Mouse (Mus musculus) spleen, postnatal 10 days (tissue): ENCODE results near the gene Lgr6.

Source experiments
- DNase-seq, 2 experiments: peaks; one replicate each; pipeline ENCODE4 v3.0.0; 2021 to 2022; ENCODE audit warnings: low spot score in 2 of 2

Lgr6 gene

GRCm38 (mm10) chr1:135016907-135017655 is 88.0 kb downstream of the Lgr6 start:
- no peak for DNase-seq

DNA sequence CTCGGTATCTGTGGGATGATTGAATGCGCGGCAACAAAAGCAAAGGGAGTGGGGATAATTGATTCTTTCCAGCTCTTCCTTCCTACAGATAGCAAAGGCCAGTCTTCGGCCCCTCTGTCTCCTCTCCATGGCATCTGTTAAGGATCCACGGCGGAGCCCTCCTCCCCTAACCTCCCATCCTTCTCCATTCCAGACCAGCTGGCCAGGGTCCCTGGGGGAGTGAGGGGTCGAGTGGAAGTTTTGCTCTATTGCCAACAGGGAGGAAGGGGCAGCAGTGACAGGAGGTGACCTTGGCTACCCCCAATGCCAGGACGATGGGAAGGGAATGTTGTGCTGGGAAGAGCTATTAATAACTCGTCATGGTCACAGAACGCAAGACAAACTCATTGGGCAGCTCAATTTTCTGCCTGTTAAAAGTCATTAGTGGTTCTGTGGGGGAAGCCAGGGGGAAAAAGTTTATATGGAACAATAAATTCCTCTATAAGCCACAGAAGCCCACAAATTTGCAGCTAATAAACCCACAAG is 90.1 kb downstream of the Lgr6 start:
- no peak for DNase-seq

GRCm38 (mm10) chr1:135012472-135012871 is 92.6 kb downstream of the Lgr6 start:
- no peak for DNase-seq

- DNase-seq: no peak
Measured at GRCm38 (mm10) chr1:135011912-135012311, 93.2 kb downstream of the Lgr6 start.

DNA sequence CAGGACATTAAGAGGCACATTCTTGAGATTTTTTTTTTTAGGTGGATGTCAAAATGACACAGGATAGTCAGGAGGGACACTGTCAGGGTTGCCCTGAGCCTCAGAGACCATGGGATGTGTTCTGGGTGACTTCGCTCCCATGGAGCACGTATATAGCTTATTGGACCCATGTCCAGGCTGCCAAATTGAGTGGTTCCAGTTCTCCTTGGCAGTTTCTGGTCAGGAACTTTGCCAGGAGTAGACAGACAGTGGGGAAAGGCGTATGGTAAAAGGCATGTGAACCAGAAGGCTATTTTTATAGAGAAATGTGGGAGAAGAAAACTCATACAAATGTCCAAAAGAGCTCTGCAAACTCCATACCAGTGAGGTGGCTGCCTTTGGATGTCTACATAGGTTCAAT is 95.2 kb downstream of the Lgr6 start:
- DNase-seq: no peak

- DNase-seq: no peak
Measured at GRCm38 (mm10) chr1:135005696-135006095, 99.4 kb downstream of the Lgr6 start.

DNA sequence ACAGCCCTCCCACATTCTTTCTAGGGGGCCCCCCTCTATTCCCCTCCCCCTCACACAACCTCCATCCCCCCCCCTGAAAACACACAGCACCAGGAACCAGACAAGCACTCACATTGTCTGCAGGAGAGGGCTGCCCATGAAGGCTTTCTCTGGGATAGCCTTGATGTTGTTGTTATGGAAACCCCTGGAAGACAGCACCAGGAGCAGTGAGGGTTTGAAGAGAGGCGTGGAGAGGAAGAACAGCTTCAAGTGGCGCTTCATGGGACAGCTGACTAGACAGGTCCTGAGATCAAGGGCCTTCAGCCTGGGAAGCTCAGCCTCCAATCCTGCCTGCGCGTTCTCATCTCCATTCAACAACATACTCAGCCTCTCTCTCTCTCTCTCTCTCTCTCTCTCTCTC is 101.7 kb downstream of the Lgr6 start:
- no peak for DNase-seq

DNA sequence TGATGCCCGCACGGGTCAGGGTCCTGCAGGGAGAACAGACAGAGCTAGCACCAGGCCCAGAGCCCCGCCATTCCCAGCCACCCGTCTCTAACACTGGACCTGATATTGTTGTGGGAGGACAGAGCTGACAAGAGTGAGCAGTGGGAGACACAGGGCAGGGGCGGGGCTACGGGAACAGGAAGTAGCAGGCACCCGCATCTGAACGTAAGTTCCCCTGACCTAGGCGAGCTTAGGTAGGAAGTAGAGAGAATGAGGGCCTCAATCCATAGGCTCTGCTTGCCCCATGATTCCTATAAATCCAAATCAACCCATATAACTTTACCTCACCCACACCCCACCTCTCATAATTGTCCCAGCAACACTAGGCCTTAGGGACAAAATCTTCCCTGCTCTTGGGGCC is 104.5 kb downstream of the Lgr6 start:
- peak in 1 of 2 experiments; percentile 39 for DNase-seq

DNA sequence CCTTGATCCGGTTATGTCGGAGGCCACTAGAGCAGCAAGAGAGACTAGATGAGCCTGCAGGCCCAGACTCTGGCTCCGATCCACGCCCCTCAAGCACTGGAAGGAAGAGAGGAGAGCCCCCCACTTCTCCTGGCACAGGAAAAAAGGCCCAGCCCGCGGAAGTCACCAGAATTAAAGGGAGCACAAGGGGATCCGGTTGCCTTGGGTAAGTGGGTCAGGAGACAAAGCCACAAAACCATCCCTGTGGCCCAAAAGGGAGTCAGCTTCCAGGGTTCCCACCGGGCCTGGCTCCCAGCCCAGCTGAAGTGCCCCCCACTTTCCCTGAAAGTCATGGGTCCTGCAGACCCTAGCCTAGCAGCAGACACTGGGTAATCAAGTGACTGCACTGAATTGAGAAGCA is 106.8 kb downstream of the Lgr6 start:
- DNase-seq: no peak

- DNase-seq: no peak
Measured at GRCm38 (mm10) chr1:134997568-134997967, 107.5 kb downstream of the Lgr6 start.

DNA sequence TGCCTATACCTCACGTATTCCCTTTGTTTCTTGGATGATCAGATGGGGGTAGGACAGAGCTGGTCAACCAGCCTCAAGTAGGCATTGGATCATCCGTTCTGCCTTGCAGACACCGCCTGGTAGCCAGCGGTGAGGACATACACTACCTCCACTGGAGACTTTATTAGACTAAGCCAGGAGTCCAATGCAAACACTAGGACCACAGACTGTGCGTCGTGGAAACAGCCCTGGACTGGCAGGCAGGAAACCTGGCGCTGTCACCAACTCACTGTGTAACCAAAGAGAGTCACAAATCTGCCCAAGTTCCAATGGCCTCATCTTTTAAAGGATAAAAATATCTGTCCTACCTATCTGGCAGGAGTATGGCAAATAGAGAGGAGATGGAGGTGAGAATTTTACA is 108.6 kb downstream of the Lgr6 start:
- no peak for DNase-seq

DNA sequence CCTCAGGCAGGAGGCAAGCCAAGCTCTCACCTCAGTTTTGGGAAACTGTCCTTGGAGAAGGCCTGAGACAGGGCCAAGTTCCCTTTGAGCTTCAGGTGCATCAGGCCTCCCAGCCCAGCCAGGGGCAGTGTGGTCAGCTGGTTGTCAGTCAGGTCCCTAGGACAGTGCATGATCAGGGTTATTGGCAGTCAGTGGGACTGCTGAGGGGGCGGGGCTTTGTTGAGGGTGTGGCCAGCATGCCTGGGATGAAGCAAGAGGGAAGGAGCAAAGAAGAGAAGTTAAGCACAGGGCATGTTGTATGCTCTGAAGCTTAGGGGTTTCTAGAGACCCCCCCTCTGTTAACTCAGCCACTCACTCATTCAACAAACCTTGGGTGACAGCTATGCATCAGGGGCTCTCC is 109.1 kb downstream of the Lgr6 start:
- DNase-seq: peak in 1 of 2 experiments; percentile 31

- DNase-seq: no peak
Measured at GRCm38 (mm10) chr1:134995437-134995836, 109.6 kb downstream of the Lgr6 start.

- no peak for DNase-seq
Measured at GRCm38 (mm10) chr1:134994739-134995138, 110.3 kb downstream of the Lgr6 start.

DNA sequence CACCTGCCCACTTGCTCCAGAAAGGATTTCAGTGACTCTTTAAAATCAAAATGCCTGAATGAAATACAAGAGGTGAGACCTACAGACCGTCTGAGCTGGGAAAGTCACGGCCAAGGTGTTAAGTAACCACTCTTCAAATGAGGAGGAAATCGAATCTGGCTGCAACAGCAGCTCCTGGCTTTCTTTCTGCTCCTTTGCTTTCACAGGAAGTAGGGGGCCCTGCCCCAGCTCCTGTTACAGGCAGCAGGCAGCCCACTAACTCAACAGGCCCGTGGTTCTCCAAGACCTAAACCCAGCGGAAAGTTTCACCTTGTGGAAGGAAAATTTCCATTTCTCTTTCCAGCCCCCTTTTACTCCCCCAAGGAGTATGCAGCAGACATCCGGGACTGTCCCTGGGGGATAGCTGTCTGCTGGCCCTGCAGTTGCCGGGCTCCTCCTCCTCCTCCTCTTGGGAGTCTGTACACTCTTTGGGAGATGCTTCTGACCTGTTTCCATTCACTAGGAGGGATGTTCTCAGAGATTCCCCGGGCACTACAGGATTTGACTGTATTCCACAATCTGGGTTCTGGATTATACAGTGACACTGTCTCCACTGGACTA is 112.9 kb downstream of the Lgr6 start:
- DNase-seq: no peak

DNA sequence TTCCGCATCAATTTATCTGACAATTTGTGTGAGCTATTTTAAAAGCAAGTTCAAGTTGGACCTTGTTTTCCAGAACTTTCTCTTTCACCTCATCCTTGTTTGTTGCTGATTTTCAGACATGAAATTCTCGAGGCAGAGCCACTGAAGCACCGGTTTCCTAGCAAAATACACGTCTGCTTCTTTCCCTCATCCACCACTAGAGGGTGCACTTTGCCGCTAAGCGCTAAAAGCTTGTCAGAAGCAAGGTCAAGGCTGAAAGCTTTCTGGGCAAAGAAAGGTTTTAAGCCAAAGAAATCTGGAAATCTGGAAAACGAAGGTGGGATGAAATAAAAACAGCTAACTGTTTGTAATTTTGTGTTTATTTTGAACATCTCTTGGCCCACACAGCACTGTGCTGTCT is 115.7 kb downstream of the Lgr6 start:
- DNase-seq: peak; percentile 37 to 79

DNA sequence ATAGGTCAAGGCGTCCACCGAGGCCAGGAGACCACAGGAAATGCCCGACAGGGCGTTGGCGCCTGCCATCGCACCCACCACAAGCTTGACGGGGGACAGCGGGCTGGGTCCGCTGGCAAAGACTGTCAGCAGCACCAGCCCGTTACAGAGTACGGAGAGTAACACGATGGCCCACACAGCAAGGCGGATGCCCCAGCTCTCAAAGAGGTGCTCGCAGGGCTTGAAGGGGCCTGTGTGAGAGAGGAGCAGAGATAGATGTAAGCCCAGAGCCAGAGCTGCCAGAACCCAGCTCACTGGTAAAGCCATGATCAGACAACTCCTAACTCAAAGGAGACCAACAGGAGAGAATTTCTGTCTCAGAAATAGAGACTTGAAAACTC is 117.1 kb downstream of the Lgr6 start:
- DNase-seq: no peak

DNA sequence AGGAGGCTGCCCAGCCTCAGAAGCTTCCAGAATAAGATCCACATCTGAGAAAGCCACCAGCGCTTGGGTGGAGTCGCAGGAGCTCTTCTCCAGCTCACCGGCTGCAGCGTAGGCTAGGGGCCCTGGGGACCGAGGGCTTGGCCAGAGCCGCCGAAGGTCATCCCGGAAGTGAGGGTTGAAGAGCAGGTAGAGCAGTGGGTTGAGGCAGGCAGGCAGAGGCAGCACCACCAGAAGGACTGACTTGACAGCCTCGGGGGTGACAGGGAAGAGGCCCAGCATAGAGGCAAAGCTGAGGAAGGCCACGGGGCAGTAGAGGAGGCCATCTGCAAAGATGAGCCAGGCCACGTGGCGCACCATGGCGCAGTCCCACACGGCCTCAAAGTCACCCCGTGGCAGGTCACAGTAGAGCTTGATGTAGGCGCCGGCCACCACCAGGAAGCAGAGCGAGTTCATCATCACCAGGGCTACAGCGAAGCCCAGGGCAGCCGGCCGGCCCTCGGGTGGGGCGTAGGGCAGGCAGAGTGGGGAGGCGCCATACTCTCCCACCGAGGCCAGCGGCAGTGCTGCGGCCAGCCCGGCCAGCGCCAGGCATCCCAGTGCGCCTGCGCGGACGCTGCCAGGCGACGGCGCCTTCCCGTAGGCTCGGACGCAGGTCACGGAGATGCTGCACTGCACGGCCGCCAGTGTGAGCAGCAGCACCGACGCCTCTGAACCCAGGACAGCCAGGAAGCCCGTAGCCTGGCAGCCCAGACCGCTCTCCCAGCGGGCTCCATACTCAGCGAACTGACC is 117.7 kb downstream of the Lgr6 start:
- peak in 1 of 2 experiments; percentile 25 for DNase-seq

- DNase-seq: no peak
Measured at GRCm38 (mm10) chr1:134972920-134973319, 132.2 kb downstream of the Lgr6 start.

- no peak for DNase-seq
Measured at GRCm38 (mm10) chr1:134965430-134965829, 139.6 kb downstream of the Lgr6 start.

GRCm38 (mm10) chr1:134962821-134963220 is 142.3 kb downstream of the Lgr6 start:
- peak; percentile 20 to 55 for DNase-seq

DNA sequence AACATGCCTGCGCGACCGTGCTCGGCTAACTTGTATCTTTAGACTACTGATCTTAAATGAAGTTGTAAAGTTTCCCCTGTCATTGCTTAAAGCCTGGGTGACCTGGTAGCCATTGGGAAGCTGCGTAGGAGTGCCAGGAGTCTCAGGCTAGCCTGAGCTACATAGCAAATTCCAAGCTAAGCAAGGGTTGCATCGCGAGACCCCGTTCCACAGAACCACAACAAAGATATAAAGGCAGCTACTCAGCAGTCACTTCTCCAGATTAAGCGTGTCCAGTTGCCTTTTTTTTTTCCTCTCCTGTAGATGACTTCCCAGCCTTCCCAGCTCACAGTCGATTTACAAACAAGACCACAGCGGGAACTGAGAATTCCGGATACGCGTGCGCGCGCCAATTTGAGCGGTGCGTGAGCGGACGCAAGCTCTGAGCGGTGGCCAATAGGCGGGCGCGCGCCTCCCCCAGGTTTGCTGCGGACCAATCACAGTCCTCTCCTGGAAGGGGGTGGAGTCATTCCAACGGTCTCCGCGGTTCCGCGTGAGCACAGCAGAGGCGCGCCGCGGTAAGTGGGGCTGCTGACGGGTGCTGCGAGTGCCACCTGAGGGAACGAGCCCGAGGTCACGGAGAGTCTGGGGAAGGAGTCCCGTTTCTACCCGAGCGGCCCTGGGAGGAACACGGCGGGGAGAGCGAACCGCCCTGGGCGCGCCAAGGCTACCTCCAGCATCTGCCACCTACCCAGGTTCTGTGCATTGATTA is 142.8 kb downstream of the Lgr6 start, which contains the start of gene Ube2t:
TSS of gene Ube2t (plus strand) at position 513 of the 751 bp plus-strand sequence.
- peak; percentile 91 to 96 for DNase-seq
